Mouse (Mus musculus) thymus, postnatal 4 days (tissue): ENCODE measurements around the gene Rnf180.
"Not testable (repeated sequence)": the region's sequence is repeated elsewhere in the genome, so short reads cannot be mapped to it uniquely, and the experiment has no call there.

Experiments used
- DNase-seq: peaks from one replicate; pipeline ENCODE4 v3.0.0; 2021

The Rnf180 gene

GRCm38 (mm10) chr13:105294715-105295114 is at the start of gene Rnf180:
Rnf180 (minus strand) TSS chr13:105294815.
- DNase-seq = no peak

- DNase-seq = no peak
These were observed 36.8 kb upstream of the Rnf180 start for GRCm38 (mm10) chr13:105331199-105331968.

DNA sequence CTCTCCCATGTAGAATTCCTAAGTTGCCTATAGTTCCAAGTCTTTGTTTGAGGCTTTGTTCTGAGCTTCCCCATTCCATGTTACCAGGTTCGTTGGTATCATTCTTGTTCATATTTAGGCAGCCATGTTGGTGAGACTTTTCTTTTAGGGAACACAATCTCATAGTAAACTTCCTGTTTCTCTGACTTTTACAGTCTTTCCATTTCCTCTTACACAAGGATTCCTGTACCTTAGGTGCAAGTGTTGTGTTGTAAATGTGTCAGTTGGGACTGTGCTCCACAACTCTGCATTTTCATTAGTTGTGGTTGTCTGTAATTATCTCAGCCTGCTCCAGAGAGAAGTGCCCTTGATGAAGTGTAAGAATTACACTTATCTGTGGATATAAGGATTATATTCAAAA is 32.3 kb upstream of the Rnf180 start:
- no peak for DNase-seq

- no peak for DNase-seq
These were observed 22.3 kb upstream of the Rnf180 start for GRCm38 (mm10) chr13:105316926-105317325.

GRCm38 (mm10) chr13:105316009-105316408 is 21.4 kb upstream of the Rnf180 start:
- no peak for DNase-seq

GRCm38 (mm10) chr13:105312763-105313162 is 18.1 kb upstream of the Rnf180 start:
- DNase-seq = no peak

- not testable (repeated sequence) for DNase-seq
These were observed 15.9 kb upstream of the Rnf180 start for GRCm38 (mm10) chr13:105310562-105310961.

GRCm38 (mm10) chr13:105305513-105305912 is 10.9 kb upstream of the Rnf180 start:
- no peak for DNase-seq

- DNase-seq = no peak
These were observed 9.4 kb upstream of the Rnf180 start for GRCm38 (mm10) chr13:105304054-105304453.

DNA sequence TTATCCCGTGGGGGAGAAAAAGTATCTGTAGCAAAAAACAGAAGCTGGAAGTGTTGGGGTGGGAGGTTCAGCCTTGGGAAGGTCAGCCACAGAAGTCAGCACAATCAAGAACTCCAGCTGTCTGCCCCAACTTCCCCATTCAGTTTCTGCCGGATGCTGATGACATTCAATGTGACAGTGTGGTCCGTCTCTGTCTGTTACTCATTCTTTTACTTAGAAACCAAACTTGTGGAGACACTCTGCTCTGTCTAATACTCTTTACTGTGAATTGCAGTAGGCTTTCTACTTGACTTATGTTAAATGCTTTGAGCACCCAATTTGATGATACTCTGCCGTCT is 5.4 kb upstream of the Rnf180 start:
- no peak for DNase-seq

- no peak for DNase-seq
These were observed 4.8 kb upstream of the Rnf180 start for GRCm38 (mm10) chr13:105299162-105300008.

- peak; percentile 51 for DNase-seq
These were observed 591 bp downstream of the Rnf180 start for GRCm38 (mm10) chr13:105293781-105294667.

DNA sequence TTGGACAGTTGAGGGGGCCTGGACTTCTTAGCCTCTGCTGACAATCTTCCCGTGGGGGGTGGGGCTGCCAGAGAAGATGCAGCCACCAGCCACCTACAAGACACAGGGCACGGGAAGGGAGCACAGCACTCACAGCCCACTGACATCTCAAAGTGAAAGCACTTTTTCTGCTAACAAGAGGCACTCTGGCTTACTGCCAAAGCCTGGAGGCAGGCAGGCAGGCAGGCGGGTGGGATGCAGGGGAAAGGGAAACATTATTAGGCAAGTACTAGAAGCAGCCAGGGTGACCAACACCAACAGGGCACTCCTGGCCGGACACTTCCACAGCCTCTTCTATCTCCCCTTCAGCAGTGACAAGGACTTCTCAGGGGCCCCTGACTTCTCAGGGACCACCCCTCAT is 2.8 kb downstream of the Rnf180 start:
- peak; percentile 12 for DNase-seq

DNA sequence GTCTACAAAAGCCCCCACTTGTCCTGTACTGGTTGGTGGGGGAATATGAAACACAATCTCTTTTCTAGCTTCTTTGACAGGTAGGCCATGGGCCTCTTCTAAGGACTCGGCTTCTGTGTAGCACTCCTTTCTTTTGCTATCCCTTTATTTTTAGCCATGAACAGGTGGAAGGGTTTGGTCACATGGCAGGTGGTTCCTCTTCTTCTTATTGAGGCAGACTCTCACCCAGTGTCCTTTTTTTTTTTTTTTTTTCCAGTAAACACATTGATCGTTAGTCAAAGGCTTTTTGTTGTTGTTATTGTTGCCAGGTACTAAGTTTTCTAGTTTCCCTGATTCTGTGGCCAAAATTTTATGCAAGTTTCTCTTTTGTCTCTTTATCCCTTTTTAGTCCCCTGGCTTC is 4.0 kb downstream of the Rnf180 start:
- no peak for DNase-seq

- no peak for DNase-seq
These were observed 4.6 kb downstream of the Rnf180 start for GRCm38 (mm10) chr13:105290021-105290420.

- DNase-seq = no peak
These were observed 15.1 kb downstream of the Rnf180 start for GRCm38 (mm10) chr13:105279397-105280018.

DNA sequence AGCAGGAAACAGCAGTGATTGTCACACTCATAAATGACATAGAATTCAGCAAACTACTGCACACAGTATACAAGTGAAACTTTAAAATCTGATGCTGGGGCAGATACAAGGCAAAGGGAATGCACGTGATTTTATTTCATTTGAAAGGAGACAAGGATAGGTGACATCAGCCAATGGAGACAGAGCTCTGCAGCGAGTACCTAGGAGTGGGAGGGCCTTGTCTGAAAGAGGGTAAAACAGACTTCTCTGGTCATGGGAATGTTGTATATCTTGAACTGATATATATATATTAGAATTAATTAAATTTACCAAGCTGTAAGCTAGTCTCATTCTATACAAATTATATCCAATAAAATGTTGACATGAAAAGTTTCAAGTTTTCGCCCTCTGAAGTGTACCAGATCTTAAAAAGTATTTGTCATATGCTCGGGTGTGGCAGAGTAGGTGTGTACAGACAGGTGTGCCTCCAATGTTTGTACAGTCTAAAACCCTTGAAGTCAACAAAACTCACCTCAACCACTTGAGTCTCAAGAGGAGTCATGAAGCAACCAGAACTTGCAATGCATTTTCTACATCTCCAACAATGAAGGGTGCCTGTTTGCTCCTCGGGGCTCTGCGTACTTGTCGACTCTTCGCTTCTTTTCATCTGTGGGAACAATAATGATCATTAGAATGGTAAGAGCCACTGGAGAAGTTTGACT is 24.1 kb downstream of the Rnf180 start:
- no peak for DNase-seq

DNA sequence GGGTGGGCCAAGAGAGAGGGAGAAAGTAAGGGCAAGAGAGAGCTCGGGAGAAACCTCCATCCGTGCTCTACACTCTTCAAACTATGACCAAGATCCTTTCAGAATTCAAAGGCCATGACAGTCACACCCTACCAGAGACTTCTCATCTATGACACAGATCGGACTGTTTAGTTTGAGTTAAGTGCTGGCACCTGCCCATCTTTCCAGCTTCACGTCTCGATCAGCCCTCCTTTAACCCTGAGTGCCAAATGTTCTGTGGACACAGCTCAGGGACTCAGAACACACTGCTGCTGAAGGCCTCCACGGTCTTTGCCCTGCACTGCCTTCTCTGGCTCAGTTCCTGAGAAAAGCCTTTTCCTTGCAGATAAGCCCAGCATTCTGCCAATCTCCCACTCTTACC is 27.2 kb downstream of the Rnf180 start:
- no peak for DNase-seq

DNA sequence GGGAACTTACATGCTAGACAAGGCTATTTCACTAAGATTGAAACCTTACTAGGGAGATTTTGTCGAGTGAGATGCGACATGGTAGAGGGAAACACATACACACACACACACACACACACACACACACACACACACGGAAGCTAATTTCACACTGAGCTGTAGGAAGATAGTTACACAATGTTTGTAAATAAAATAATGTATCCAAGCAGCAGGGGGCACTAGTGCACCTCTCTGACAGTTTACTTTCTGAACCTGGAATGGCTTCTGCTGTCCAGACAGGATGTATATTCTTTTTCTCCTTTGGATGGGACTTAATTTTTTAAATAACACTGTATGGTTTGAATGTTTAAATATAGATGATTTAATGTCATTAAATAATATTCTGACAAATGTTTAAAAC is 27.9 kb downstream of the Rnf180 start:
- DNase-seq = peak; percentile 58

- DNase-seq = no peak
These were observed 37.7 kb downstream of the Rnf180 start for GRCm38 (mm10) chr13:105256757-105257433.

DNA sequence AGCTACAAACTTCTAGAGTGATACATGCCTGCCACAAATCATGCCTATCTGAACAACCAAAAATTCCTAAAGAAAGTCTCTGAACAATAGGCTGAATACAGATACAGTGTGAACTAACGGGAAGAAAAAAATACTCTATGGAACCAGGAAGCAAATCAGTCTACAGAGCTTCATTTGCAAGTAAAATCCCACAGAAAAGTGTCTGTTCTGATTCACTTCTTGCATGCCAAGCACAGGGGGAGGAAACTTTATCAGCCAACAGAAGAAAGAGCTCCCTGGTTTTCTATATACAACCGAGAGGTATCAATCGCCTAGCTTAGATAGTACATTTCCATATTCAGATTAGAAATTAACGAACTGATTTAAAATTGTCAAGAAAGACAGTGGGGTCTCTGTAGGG is 43.8 kb downstream of the Rnf180 start:
- DNase-seq = no peak
